Mouse (Mus musculus): ENCODE results near the gene Tubb5. TPM values are rescaled to one million over a fixed set of nuclear protein-coding genes. Genes with fewer than 3 reads are reported as not detected.

Gene Tubb5
- polyA plus RNA-seq (2015; fragmentation: Nextera tagmentation; extraction: Ambion mirVana): 811 and 833 TPM in 2 replicates

GRCm38 (mm10) chr17:35838122-35838544, at the start of gene Tubb5:
TSS of gene Tubb5 (minus strand) at chr17:35838306.
- no peaks in the 10 kb centered on the region for H3K9me3 ChIP-seq
- peaks cover 46% of the 10 kb centered on the region for H3K4me1 ChIP-seq
- peak within 1 kb of the TSS; percentile 95 for H3K27ac ChIP-seq
- WGBS: under 1% methylated on average over 29 of the region's 29 CpGs
- H3K27me3 ChIP-seq: no peaks in the 10 kb centered on the region
- peak within 1 kb of the TSS; percentile 71 for H3K4me2 ChIP-seq
- peak; percentile 82 for ATAC-seq (ENCODE audit: insufficient number of reproducible peaks, low FRiP score, low TSS enrichment, low read depth)
- peak within 1 kb of the TSS; percentile 79 for H3K9ac ChIP-seq
- H3K4me3 ChIP-seq: peak within 1 kb of the TSS; percentile 63
- H3K36me3 ChIP-seq: peaks cover 36% of the 10 kb centered on the region

- H3K36me3 ChIP-seq: peaks cover 93% of the 10 kb centered on the region
- no peak overlapping the region for H3K9ac ChIP-seq
- WGBS: 87% methylated on average over 14 of the region's 17 CpGs
Measured at GRCm38 (mm10) chr17:35887725-35888124, 49.6 kb upstream of the Tubb5 start.

GRCm38 (mm10) chr17:35883777-35884176, 45.7 kb upstream of the Tubb5 start:
- H3K27me3 ChIP-seq: no peaks in the 10 kb centered on the region
- no peak overlapping the region for H3K4me2 ChIP-seq
- no peaks in the 10 kb centered on the region for H3K9me3 ChIP-seq
- no peak for ATAC-seq (ENCODE audit: insufficient number of reproducible peaks, low FRiP score, low TSS enrichment, low read depth)
- no peak overlapping the region for H3K27ac ChIP-seq
- H3K4me3 ChIP-seq: no peak overlapping the region
- peaks cover 13% of the 10 kb centered on the region for H3K4me1 ChIP-seq
- peaks cover 71% of the 10 kb centered on the region for H3K36me3 ChIP-seq
- 93% methylated on average over 14 of the region's 14 CpGs for WGBS
- H3K9ac ChIP-seq: no peak overlapping the region

More at GRCm38 (mm10) chr17:35887725-35888124, 49.6 kb upstream of the Tubb5 start:
- H3K27me3 ChIP-seq: no peaks in the 10 kb centered on the region
- no peaks in the 10 kb centered on the region for H3K9me3 ChIP-seq
- H3K4me3 ChIP-seq: no peak overlapping the region
- H3K27ac ChIP-seq: no peak overlapping the region
- no peaks in the 10 kb centered on the region for H3K4me1 ChIP-seq
- H3K4me2 ChIP-seq: no peak overlapping the region
- ATAC-seq (ENCODE audit: insufficient number of reproducible peaks, low FRiP score, low TSS enrichment, low read depth): no peak

DNA sequence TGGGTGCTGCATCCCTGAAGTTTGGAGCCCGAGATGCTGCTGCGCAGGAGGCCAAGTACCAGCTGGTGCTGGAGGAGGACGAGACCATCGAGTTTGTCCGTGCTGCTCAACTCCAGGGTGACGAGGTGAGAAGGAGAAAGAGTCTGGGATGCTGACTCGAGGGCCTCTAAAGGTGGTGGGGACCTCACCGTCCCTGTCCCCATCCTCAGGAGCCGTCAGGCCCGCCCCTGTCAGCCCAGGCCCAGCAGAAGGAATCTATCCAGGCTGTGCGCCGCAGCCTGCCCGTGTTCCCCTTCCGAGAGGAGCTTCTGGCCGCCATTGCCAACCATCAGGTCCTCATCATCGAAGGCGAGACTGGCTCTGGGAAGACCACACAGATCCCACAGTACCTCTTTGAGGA, 44.8 kb upstream of the Tubb5 start:
- Histone ChIP-seq H3K4me3 (no peak overlapping the region), H3K9me3 (no peaks in the 10 kb centered on the region), H3K27me3 (no peaks in the 10 kb centered on the region), H3K9ac (no peak overlapping the region), H3K36me3 (peaks cover 63% of the 10 kb centered on the region), H3K4me1 (peaks cover 13% of the 10 kb centered on the region), H3K4me2 (no peak overlapping the region), H3K27ac (no peak overlapping the region)
- no peak for ATAC-seq (ENCODE audit: insufficient number of reproducible peaks, low FRiP score, low TSS enrichment, low read depth)
- WGBS: 87% methylated on average over 17 of the region's 17 CpGs

- WGBS: 5% methylated on average over 66 of the region's 66 CpGs
- ATAC-seq (ENCODE audit: insufficient number of reproducible peaks, low FRiP score, low TSS enrichment, low read depth): peak; percentile 84
- Histone ChIP-seq H3K9me3 (no peaks in the 10 kb centered on the region), H3K4me2 (peak within 1 kb of the TSS; percentile 51), H3K9ac (peak within 1 kb of the TSS; percentile 69), H3K4me1 (peaks cover 15% of the 10 kb centered on the region), H3K36me3 (peaks cover 47% of the 10 kb centered on the region), H3K27ac (peak within 1 kb of the TSS; percentile 57), H3K4me3 (peak within 1 kb of the TSS; percentile 64), H3K27me3 (no peaks in the 10 kb centered on the region)
Measured at GRCm38 (mm10) chr17:35879245-35880057, 41.3 kb upstream of the Tubb5 start, which contains the start of gene Dhx16. TSS of gene Dhx16 (plus strand) at chr17:35879819.

GRCm38 (mm10) chr17:35874721-35875120, 36.6 kb upstream of the Tubb5 start:
- H3K4me1 ChIP-seq: peaks cover 24% of the 10 kb centered on the region
- H3K9me3 ChIP-seq: no peaks in the 10 kb centered on the region
- no peak overlapping the region for H3K4me2 ChIP-seq
- no peak overlapping the region for H3K27ac ChIP-seq
- no peak for ATAC-seq (ENCODE audit: insufficient number of reproducible peaks, low FRiP score, low TSS enrichment, low read depth)
- no peaks in the 10 kb centered on the region for H3K27me3 ChIP-seq
- peaks cover 26% of the 10 kb centered on the region for H3K36me3 ChIP-seq
- no peak overlapping the region for H3K9ac ChIP-seq
- H3K4me3 ChIP-seq: no peak overlapping the region
- 81% methylated on average over 6 of the region's 6 CpGs for WGBS

GRCm38 (mm10) chr17:35873774-35874519, 35.8 kb upstream of the Tubb5 start:
- WGBS: 31% methylated on average over 21 of the region's 21 CpGs
- Histone ChIP-seq H3K36me3 (peaks cover 26% of the 10 kb centered on the region), H3K4me2 (no peak overlapping the region), H3K9me3 (no peaks in the 10 kb centered on the region), H3K27me3 (no peaks in the 10 kb centered on the region), H3K4me1 (peaks cover 32% of the 10 kb centered on the region), H3K27ac (peak overlapping the region; percentile 40; the same call in 1 of the 2 replicates), H3K9ac (no peak overlapping the region), H3K4me3 (no peak overlapping the region)
- ATAC-seq (ENCODE audit: insufficient number of reproducible peaks, low FRiP score, low TSS enrichment, low read depth): no peak

DNA sequence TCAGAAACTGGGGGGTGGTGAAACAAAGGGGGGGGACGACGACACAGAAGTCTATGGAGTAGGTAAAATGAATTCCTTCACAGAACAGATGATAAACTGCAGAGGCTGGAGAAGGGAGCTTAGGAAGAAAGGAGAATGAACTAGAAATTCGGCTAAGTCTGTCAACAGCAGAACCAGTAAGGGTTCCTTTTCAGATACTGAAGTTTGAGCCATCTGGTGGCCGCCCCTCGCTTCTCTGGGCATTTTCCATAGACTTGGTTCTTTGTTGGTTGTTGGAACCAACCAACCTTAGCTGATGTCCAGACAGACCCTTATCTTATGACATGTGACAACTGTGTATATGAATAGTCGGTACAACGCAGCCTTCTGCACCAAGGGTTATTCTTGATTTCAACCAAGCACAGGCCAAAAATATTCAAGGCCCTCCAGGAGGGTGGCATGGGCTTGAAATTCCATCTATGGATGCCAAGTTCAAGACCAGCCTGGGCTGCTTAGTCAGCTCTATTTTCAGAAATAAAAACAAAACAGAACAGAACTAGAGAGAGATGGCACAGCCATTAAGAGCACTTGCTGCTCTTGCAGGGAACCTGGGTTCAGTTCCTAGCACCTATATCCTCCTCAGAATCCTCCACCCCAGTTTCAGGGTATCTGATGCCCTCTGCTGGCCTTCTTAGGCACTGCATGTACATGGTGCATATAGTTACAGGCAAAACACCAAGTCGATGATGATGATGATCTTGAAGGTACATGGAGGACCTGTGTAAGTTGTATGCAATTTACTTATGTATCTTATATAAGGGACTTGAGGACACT, 33.0 kb upstream of the Tubb5 start:
- peak overlapping the region; percentile 69 for H3K4me3 ChIP-seq
- H3K27ac ChIP-seq: 0 out of 2 replicates have a peak overlapping the region, but pooled peaks have one; percentile 97
- no peaks in the 10 kb centered on the region for H3K9me3 ChIP-seq
- WGBS: 76% methylated on average over 8 of the region's 8 CpGs
- H3K9ac ChIP-seq: no peak overlapping the region
- H3K4me2 ChIP-seq: peak overlapping the region; percentile 92; the same call in 1 of the 2 replicates
- no peak for ATAC-seq (ENCODE audit: insufficient number of reproducible peaks, low FRiP score, low TSS enrichment, low read depth)
- peaks cover 55% of the 10 kb centered on the region for H3K4me1 ChIP-seq
- H3K27me3 ChIP-seq: no peaks in the 10 kb centered on the region
- H3K36me3 ChIP-seq: peaks cover 24% of the 10 kb centered on the region

- no peaks in the 10 kb centered on the region for H3K9me3 ChIP-seq
- peak overlapping the region; percentile 69 for H3K4me3 ChIP-seq
- H3K9ac ChIP-seq: peak overlapping the region; percentile 33; the same call in 1 of the 2 replicates
- no peaks in the 10 kb centered on the region for H3K27me3 ChIP-seq
- H3K36me3 ChIP-seq: peaks cover 19% of the 10 kb centered on the region
- WGBS: 49% methylated on average over 9 of the region's 9 CpGs
- no peak for ATAC-seq (ENCODE audit: insufficient number of reproducible peaks, low FRiP score, low TSS enrichment, low read depth)
- H3K27ac ChIP-seq: peak overlapping the region; percentile 97
- H3K4me2 ChIP-seq: peak overlapping the region; percentile 92
- H3K4me1 ChIP-seq: peaks cover 55% of the 10 kb centered on the region
Measured at GRCm38 (mm10) chr17:35870151-35870883, 32.2 kb upstream of the Tubb5 start.

- Histone ChIP-seq H3K27me3 (no peaks in the 10 kb centered on the region), H3K9ac (peak overlapping the region; percentile 33), H3K4me2 (peak overlapping the region; percentile 92), H3K36me3 (peaks cover 11% of the 10 kb centered on the region), H3K9me3 (no peaks in the 10 kb centered on the region), H3K4me3 (peak overlapping the region; percentile 69), H3K27ac (peak overlapping the region; percentile 97), H3K4me1 (peaks cover 61% of the 10 kb centered on the region)
- ATAC-seq (ENCODE audit: insufficient number of reproducible peaks, low FRiP score, low TSS enrichment, low read depth): no peak
- 8% methylated on average over 7 of the region's 7 CpGs for WGBS
Measured at GRCm38 (mm10) chr17:35869346-35870067, 31.4 kb upstream of the Tubb5 start.
